Mouse (Mus musculus) left cerebral cortex, adult 2 months (tissue): ENCODE data around the gene Sorl1. TPM values are rescaled to one million over a fixed set of nuclear protein-coding genes. Genes with fewer than 3 reads are reported as not detected.
A peak's percentile ranks its signal among the peaks of the same experiment; 100 is the strongest.

ENCODE experiments used
- DNase-seq, 2 experiments: peaks; one replicate each; pipeline ENCODE4 v3.0.0; 2021 to 2022; ENCODE audit warnings: low spot score in 2 of 2, mixed read lengths in 1 of 2; ENCODE audit errors: extremely low spot score in 1 of 2
- H3K27ac ChIP-seq: fragments of 200-600 bp; 2 replicates; pipeline ENCODE4 v1.8.1; 2022
- H3K4me3 ChIP-seq: fragments of 200-600 bp; 2 replicates; pipeline ENCODE4 v1.8.1; 2022
- CTCF ChIP-seq: fragments of 200-600 bp; IDR thresholded peaks from 2 replicates; pipeline ENCODE4 v1.8.1; 2022; ENCODE audit warnings: antibody characterized with exemption, mild to moderate bottlenecking, moderate library complexity
- intact Hi-C: fragments of 180-260 bp; cut with DNase I; formaldehyde crosslinking; loops from one replicate; pipeline ENCODE4 v1.15.1; 2025
- total RNA-seq, 2 experiments: library from RNA; stranded (reverse); gene quantifications; 2 replicates each; pipeline ENCODE4 v1.2.3; 2021

Sorl1 gene
- total RNA-seq, 2 experiments from 2014 or later = 238 to 239 TPM

DNA sequence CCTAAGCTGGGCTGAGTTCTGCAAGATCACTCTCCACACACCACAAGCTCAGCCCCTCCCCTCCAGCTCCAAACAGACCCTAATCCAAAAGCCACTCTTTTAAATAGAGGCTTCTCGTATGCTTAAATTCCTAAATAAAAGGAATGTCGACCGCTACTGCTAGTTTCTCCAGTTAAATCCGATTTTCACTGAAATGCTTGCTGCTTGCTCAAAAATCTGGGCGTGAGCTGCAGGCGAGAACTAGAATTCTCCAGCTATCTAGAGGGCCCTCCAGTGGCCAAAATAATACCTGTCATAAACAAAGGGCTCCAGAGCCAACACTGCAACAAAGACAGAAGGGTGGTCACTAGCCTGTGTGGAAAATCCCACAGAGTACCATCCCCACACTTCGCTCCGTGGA is 170.6 kb downstream of the Sorl1 start:
- Histone ChIP-seq H3K4me3 (peak overlapping the region; percentile 23), H3K27ac (peak overlapping the region; percentile 74; the same call in 1 of the 2 replicates)
- DNase-seq = peak; percentile 68 to 74
- TF ChIP-seq CTCF = peak; percentile 85
- intact Hi-C loops = loop anchor here (5.0 kb wide), 1 partner anchor 576 kb away; no protein-coding TSS in a partner anchor

DNA sequence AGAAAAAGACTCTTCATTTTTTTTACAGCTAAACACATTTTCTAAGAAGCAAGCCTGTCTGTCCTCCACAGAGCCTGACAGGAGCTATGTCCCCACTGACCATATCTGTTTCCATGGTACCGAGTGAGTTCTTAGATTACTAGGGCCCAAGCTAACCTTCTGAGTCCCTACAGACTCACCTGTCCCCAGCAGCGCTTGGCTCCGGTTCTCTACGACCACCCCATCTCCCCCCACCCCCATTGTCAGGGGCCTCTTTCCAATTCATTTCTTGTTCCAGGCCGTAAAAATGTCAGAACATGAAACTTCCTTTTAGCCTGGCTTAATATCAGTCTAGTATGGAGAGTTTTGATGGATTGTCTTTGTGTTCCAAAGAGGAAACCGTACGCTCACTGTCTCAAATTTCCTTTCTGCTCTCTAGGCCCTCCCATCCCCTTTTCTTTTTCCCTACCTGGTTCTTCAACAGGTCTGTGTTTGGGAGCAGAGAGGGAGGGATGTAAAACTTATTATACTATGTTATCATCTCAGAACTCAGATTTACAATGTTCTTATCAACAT is 171.4 kb downstream of the Sorl1 start:
- H3K4me3 ChIP-seq = no peak overlapping the region
- no peak overlapping the region for H3K27ac ChIP-seq
- intact Hi-C loops = loop anchor here (5.0 kb wide), 1 partner anchor 575 kb away; no protein-coding TSS in a partner anchor
- no peak for DNase-seq
- TF ChIP-seq CTCF = no peak

DNA sequence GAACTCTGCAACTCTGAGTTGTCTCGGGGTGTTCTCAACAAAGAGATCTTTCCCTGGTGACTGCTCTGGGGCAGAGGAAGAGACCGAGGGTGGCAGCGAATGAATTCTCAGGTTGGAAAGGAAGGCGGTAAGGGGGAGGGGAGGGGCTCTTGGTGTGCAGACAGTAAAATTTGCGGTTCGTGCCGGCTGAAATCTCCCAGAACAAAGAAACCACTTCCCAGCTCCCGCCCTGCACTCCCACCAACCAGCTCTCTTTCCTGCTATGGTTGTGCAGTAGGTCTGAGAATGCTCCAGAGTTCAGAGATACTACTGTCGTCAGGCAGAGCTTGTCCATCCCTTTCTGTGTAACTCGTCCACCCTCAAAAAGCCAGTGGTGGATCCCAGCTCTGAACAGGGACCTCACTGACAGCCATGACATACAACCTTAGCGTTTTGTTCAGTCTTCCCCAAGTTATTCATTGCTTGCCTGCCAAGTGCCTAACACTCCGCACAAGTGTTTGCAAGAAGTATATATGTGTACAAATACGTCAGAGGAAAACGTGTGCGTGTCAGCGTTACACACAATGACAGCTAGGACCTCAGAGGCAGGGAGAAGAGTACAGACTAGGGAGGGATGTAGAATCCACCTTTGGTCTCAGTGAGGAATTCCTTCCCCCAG is 172.5 kb downstream of the Sorl1 start:
- no peak for DNase-seq
- TF ChIP-seq CTCF = no peak
- intact Hi-C loops = loop anchor here (1.0 to 5.0 kb wide), 6 partner anchors 61 to 722 kb away; no protein-coding TSS in a partner anchor
- H3K4me3 ChIP-seq = peak overlapping the region; percentile 38
- peak overlapping the region; percentile 97 for H3K27ac ChIP-seq

DNA sequence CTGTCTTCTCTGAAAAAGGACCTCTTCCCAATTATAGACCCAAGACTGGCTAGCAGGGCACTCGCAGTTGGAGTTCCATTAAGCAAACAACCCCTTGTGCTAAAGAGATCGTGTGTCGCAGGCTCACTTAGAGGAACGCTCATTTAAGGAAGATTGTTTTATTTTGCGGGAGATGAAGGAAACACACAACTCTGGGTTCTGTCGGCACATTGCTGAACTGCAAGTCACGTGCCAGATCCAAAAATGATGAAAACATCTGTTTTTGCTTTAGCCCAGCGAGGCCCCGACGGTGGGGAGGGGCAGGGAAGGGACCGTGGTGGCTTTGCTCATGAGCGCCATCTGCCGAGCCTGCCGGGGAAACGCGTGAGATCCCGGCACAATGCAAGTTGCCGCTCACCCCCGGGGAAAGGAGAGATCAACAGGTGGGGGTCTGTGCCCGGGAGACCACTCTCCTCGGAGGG is 173.1 kb downstream of the Sorl1 start:
- intact Hi-C loops = loop anchor here (1.0 to 5.0 kb wide), 7 partner anchors 60 to 722 kb away; no protein-coding TSS in a partner anchor
- DNase-seq = peak; percentile 87 to 92
- TF ChIP-seq CTCF = peak; percentile 79

DNA sequence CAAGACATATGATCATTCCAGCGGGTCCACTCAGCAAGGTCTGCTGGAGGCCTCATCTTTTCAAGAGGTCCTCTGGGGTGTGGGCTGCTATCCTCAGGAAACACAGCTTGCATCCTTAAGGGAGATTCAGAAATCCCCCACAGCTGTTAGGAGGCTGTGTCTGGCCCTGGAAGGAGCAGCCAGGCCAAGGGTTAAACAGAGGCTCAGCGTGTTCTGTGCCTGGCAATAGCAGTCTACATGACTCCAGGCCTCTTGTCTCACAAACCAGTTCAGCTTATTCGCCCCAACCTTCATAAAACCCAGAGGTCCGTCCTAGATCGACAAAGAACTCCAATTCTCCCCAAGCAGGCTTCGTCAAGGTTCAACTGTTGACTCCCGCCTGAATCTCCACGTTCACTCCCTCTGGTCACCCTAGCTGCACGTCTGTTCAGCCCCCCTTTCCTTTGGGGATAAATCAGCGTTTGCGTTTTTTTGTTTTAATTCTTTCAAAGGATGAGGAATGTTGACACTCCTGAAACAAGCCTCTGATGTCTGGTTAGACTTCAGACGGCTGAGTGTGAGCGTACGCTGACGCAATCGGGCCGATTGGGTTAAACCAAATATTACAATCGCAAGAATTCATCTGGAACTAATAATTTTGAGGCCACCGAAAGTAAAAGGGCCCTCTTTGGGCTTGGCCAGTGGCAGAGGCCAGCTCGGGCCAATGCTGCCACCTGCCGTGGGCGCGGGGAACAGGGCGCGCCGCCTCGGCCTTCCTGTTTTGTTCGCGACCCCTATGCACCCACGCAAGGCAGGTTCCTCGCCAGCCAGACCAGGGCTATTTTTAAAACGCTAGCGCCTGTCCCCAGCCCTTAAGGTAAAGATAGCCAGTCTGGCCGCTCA is 173.7 kb downstream of the Sorl1 start:
- intact Hi-C loops = loop anchor here (1.0 to 5.0 kb wide), 4 partner anchors 60 to 573 kb away; no protein-coding TSS in a partner anchor
- DNase-seq = peak; percentile 86 to 87
- peak; percentile 69 for TF ChIP-seq CTCF

More for the DNA sequence above, 173.1 kb downstream of the Sorl1 start:
- Histone ChIP-seq H3K27ac (peak overlapping the region; percentile 97), H3K4me3 (peak overlapping the region; percentile 38)

DNA sequence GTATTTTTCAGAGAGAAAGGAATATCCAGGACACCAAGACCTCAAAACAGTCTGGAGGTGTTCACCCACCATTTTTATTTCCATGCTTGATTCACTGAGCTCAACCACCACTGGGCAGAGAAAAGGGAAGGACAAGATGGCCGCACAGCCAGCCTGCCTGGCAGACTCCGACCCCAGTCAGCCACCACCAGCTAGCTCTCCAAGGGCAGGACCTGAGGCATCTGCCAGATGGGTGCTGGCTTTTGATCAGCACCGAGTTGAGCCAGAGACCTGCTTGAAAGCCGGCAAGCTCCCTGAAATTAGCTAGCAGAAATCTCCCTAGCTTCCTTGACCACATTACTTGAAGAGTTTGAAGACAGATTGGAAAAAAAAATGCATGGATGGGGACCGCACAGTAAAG is 174.6 kb downstream of the Sorl1 start:
- Histone ChIP-seq H3K4me3 (no peak overlapping the region), H3K27ac (peak overlapping the region; percentile 97)
- DNase-seq = no peak
- intact Hi-C loops = no loop called here
- no peak for TF ChIP-seq CTCF

More for the DNA sequence above, 173.7 kb downstream of the Sorl1 start:
- H3K27ac ChIP-seq = peak overlapping the region; percentile 97
- peak overlapping the region; percentile 38 for H3K4me3 ChIP-seq

DNA sequence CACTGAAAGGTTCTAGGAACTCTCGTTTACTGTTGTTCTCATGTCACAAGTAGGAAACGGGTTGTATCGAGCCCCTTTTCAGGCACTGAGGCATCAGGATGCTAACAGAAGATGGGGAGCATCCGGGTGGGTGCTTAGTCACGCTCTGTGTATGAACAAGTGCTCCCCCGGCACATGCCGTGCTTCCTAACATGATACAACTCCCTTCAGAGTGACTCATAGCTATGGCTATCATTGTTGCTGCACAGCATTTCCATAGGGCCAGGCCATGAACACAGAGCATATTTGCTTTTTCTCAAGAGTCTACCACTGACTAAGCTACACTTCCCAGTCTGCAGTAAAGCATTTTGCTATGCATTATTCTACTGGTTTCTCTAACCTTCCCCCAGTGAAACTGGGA is 179.1 kb downstream of the Sorl1 start:
- H3K4me3 ChIP-seq = no peak overlapping the region
- H3K27ac ChIP-seq = no peak overlapping the region
- no peak for TF ChIP-seq CTCF
- intact Hi-C loops = no loop called here
- DNase-seq = no peak

DNA sequence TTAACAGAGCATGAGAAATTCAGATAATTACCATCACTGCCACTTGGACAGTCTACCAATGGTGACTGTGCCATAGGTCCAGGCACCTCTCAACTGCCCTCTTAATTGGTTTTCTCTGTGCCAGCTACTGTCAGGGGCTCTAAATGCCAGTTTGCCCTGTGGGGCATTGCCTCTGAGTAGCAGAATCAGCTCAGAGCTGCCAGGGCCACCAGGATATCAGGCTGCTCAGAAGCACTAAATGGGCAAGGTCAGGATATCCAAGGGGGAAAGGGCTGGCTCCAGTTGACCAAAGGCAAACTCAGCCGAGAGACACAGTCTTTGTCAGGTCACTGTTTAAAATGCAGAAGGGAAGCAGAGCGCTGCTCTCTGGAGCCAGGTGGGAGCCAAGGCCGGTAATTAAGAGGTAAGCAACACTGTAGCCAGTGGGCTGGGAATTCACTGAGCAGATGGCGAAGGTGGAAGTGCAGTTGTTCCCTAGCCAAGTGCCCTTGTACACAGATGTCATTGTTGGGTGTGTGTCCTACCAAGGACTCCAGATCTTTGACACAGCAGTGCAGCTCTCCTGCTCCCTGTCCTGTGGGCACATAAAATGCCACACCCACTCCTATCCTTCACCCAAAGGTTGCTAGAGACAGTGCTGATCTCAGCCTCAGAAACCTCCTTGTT is 181.0 kb downstream of the Sorl1 start:
- TF ChIP-seq CTCF = no peak
- H3K4me3 ChIP-seq = no peak overlapping the region
- DNase-seq = no peak
- intact Hi-C loops = no loop called here
- H3K27ac ChIP-seq = no peak overlapping the region

DNA sequence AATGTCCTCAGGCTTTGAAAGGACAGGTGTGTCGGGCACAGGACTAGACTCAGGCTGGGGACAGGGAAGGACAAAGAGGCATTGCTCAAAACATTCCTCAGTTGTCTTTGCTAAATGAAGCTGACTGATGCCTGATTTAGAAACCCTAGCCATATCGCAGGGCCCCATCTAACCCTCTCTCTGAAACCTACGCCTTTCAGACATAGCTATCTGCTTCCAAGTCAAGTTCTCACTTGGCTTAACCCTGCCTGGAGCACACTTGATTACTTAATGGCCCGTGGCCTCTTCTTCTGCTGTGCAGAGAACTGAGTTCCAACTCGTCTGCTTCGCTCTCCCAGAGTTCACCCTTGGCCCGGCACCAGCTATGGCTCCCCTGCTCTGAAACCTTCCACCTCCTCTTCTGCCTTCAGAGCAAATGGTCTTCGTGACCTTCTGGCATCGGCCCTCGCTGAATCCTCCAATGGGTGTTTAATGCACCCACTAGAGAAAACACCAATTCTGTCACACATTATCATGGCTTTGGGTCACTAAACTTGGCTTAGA is 183.7 kb downstream of the Sorl1 start:
- no peak for TF ChIP-seq CTCF
- DNase-seq = no peak
- intact Hi-C loops = no loop called here

DNA sequence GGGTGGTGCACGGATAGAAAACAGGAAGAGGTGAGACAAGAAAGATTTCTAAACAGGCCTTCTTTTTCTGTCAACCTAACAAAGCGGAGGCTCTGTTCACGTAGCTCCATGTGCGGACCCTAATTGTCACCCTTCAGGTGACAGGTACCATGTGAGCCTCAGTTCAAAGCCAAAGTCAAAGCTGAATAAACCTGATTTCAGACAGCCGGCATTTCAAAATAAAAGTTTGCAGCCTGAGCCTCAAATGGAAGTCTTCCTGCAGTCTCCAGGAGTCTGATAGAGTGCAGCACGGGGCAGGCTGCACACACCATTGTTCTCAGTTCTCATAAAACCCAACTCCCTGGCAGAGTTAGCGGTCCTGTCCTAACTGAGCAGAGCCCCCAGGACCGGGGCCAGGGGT is 185.6 kb downstream of the Sorl1 start:
- no peak overlapping the region for H3K27ac ChIP-seq
- intact Hi-C loops = loop anchor here (5.0 kb wide), 2 partner anchors 131 to 201 kb away; no protein-coding TSS in a partner anchor
- DNase-seq = no peak
- no peak for TF ChIP-seq CTCF
- no peak overlapping the region for H3K4me3 ChIP-seq

More for the DNA sequence above, 183.7 kb downstream of the Sorl1 start:
- H3K4me3 ChIP-seq = no peak overlapping the region
- H3K27ac ChIP-seq = no peak overlapping the region

DNA sequence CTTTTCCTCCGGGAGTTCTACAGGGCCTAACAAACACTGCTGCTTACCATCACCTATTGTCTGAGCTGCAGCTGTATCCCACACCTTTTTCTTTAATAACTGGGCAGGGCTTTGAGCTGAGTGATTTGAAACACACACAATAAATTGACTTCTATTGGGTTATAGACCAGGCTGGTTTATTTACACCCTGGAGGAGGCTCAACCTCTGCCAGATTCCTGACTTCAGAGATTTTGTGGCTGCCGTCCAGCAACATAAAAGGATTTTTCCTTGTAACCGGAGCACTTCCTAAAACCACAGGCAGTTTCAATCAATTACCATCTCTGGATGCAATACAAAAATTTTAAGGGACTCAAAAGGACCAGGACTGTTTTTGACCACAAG is 186.1 kb downstream of the Sorl1 start:
- no peak overlapping the region for H3K4me3 ChIP-seq
- intact Hi-C loops = loop anchor here (5.0 kb wide), 2 partner anchors 131 to 201 kb away; no protein-coding TSS in a partner anchor
- no peak overlapping the region for H3K27ac ChIP-seq
- no peak for TF ChIP-seq CTCF
- DNase-seq = no peak
